Mouse (Mus musculus): Measurements from ENCODE around the gene Agpat2. TPM values are rescaled to one million over a fixed set of nuclear protein-coding genes. Genes with fewer than 3 reads are reported as not detected.

The Agpat2 gene
- total RNA-seq, 1 experiment = 60.4 TPM

DNA sequence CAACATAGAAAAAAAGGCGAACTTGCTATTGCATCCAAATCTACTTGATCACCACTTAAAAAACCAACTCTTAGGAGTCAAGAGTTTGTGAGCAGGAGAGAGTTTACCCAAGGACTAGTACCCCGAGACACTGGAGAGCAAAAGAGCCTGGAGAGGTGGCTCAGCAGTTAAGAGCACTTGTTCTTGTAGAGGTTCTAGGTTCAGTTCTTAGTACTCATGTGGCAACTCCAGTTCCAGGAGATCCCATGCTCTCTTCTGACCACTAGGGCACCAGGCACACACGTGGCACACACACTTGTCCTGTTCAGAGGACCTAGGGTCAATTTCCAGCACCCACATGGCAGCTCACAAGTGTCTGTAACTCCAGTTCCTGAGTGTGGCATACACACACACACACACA, 21.9 kb upstream of the Agpat2 start:
- Histone ChIP-seq H3K36me3 (ENCODE audit: control insufficient read depth, insufficient read depth, low read length, poor library complexity, severe bottlenecking) (no peaks in the 10 kb centered on the region), H3K9ac (ENCODE audit: insufficient read depth, low read depth, low read length, poor library complexity, severe bottlenecking) (no peak overlapping the region), H3K4me1 (ENCODE audit: control insufficient read depth in 2 of 2, insufficient read depth in 2 of 2, low read length in 2 of 2, poor library complexity in 1 of 2) (peaks cover 0 to 6% of the 10 kb centered on the region in 2 experiments; a peak in 1 of 4 replicates), H3K27ac (ENCODE audit: insufficient read depth, low read depth, low read length, poor library complexity, severe bottlenecking) (no peak overlapping the region), H3K4me3 (ENCODE audit: insufficient read depth in 1 of 2, low read depth in 1 of 2, low read length in 2 of 2, poor library complexity in 1 of 2, severe bottlenecking in 1 of 2) (no peak overlapping the region), H3K9me3 (ENCODE audit: control insufficient read depth, insufficient read depth, low read depth, low read length) (no peaks in the 10 kb centered on the region)
- DNase-seq (ENCODE audit: low read depth, low spot score) = no peak
- in situ Hi-C loops (cut with MboI; ENCODE audit: low sequenced_read_pairs in 2 of 2, unreplicated experiment in 2 of 2) = no loop called here
- TF ChIP-seq HCFC1 (IDR thresholded peaks at IDR 0.05; ENCODE audit: borderline replicate concordance, insufficient read depth, low read length) (no peak), CHD2 (IDR thresholded peaks at IDR 0.05; ENCODE audit: low read depth, low read length) (no peak), ZNF384 (IDR thresholded peaks at IDR 0.05; ENCODE audit: low read depth, low read length) (no peak), ZC3H11A (IDR thresholded peaks at IDR 0.05; ENCODE audit: borderline replicate concordance, low read depth, low read length) (no peak), MAFK (IDR thresholded peaks at IDR 0.05; ENCODE audit: insufficient read depth, low read depth, low read length) (no peak)

DNA sequence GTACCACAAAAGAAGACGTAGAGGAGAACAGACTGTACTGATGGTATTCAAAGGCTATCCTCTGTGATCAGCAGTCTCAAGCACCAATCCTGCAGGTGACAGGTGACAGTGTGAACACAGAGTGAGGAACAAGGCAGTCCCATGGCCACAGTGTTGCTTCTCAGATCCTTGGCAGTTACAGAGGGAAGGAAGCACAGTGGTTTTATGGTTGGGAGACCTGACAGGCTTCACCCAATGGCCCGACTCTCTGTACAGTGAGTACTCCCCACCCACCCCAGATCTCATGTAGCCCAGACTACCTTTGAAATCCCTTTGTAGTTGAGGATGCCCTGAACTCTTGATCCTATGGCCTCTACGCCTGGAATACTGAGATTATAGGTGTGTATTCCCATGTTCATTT, 21.2 kb upstream of the Agpat2 start:
- no peak for DNase-seq (ENCODE audit: low read depth, low spot score)
- no peak overlapping the region for H3K9ac ChIP-seq (ENCODE audit: insufficient read depth, low read depth, low read length, poor library complexity, severe bottlenecking)
- in situ Hi-C loops (cut with MboI; ENCODE audit: low sequenced_read_pairs in 2 of 2, unreplicated experiment in 2 of 2) = no loop called here
- no peaks in the 10 kb centered on the region for H3K9me3 ChIP-seq (ENCODE audit: control insufficient read depth, insufficient read depth, low read depth, low read length)
- H3K4me3 ChIP-seq (ENCODE audit: insufficient read depth in 1 of 2, low read depth in 1 of 2, low read length in 2 of 2, poor library complexity in 1 of 2, severe bottlenecking in 1 of 2) = no peak overlapping the region
- H3K4me1 ChIP-seq (ENCODE audit: control insufficient read depth in 2 of 2, insufficient read depth in 2 of 2, low read length in 2 of 2, poor library complexity in 1 of 2) = peaks cover 0 to 6% of the 10 kb centered on the region in 2 experiments; a peak in 1 of 4 replicates
- no peak overlapping the region for H3K27ac ChIP-seq (ENCODE audit: insufficient read depth, low read depth, low read length, poor library complexity, severe bottlenecking)
- H3K36me3 ChIP-seq (ENCODE audit: control insufficient read depth, insufficient read depth, low read length, poor library complexity, severe bottlenecking) = no peaks in the 10 kb centered on the region
- TF ChIP-seq HCFC1 (IDR thresholded peaks at IDR 0.05; ENCODE audit: borderline replicate concordance, insufficient read depth, low read length) (no peak), ZNF384 (IDR thresholded peaks at IDR 0.05; ENCODE audit: low read depth, low read length) (no peak), CHD2 (IDR thresholded peaks at IDR 0.05; ENCODE audit: low read depth, low read length) (no peak), MAFK (IDR thresholded peaks at IDR 0.05; ENCODE audit: insufficient read depth, low read depth, low read length) (no peak), ZC3H11A (IDR thresholded peaks at IDR 0.05; ENCODE audit: borderline replicate concordance, low read depth, low read length) (no peak)

- Histone ChIP-seq H3K27ac (ENCODE audit: insufficient read depth, low read depth, low read length, poor library complexity, severe bottlenecking) (no peak overlapping the region), H3K36me3 (ENCODE audit: control insufficient read depth, insufficient read depth, low read length, poor library complexity, severe bottlenecking) (no peaks in the 10 kb centered on the region), H3K9ac (ENCODE audit: insufficient read depth, low read depth, low read length, poor library complexity, severe bottlenecking) (no peak overlapping the region), H3K4me3 (ENCODE audit: insufficient read depth in 1 of 2, low read depth in 1 of 2, low read length in 2 of 2, poor library complexity in 1 of 2, severe bottlenecking in 1 of 2) (no peak overlapping the region), H3K9me3 (ENCODE audit: control insufficient read depth, insufficient read depth, low read depth, low read length) (no peaks in the 10 kb centered on the region), H3K4me1 (ENCODE audit: control insufficient read depth in 2 of 2, insufficient read depth in 2 of 2, low read length in 2 of 2, poor library complexity in 1 of 2) (peaks cover 0 to 12% of the 10 kb centered on the region in 2 experiments; a peak in 1 of 4 replicates)
- TF ChIP-seq HCFC1 (IDR thresholded peaks at IDR 0.05; ENCODE audit: borderline replicate concordance, insufficient read depth, low read length) = no peak
- no peak for TF ChIP-seq ZNF384 (IDR thresholded peaks at IDR 0.05; ENCODE audit: low read depth, low read length)
- TF ChIP-seq ZC3H11A (IDR thresholded peaks at IDR 0.05; ENCODE audit: borderline replicate concordance, low read depth, low read length) = no peak
- DNase-seq (ENCODE audit: low read depth, low spot score) = no peak
- in situ Hi-C loops (cut with MboI; ENCODE audit: low sequenced_read_pairs in 2 of 2, unreplicated experiment in 2 of 2) = no loop called here
Observed at GRCm38 (mm10) chr2:26622984-26623383, 18.8 kb upstream of the Agpat2 start.

GRCm38 (mm10) chr2:26621246-26621645, 17.0 kb upstream of the Agpat2 start:
- in situ Hi-C loops (cut with MboI; ENCODE audit: low sequenced_read_pairs in 2 of 2, unreplicated experiment in 2 of 2) = no loop called here
- no peaks in the 10 kb centered on the region for H3K36me3 ChIP-seq (ENCODE audit: control insufficient read depth, insufficient read depth, low read length, poor library complexity, severe bottlenecking)
- no peak for TF ChIP-seq ZNF384 (IDR thresholded peaks at IDR 0.05; ENCODE audit: low read depth, low read length)
- no peak for TF ChIP-seq MAFK (IDR thresholded peaks at IDR 0.05; ENCODE audit: insufficient read depth, low read depth, low read length)
- TF ChIP-seq HCFC1 (IDR thresholded peaks at IDR 0.05; ENCODE audit: borderline replicate concordance, insufficient read depth, low read length) = no peak
- TF ChIP-seq CHD2 (IDR thresholded peaks at IDR 0.05; ENCODE audit: low read depth, low read length) = no peak
- TF ChIP-seq ZC3H11A (IDR thresholded peaks at IDR 0.05; ENCODE audit: borderline replicate concordance, low read depth, low read length) = no peak
- no peak overlapping the region for H3K4me3 ChIP-seq (ENCODE audit: insufficient read depth in 1 of 2, low read depth in 1 of 2, low read length in 2 of 2, poor library complexity in 1 of 2, severe bottlenecking in 1 of 2)
- H3K9me3 ChIP-seq (ENCODE audit: control insufficient read depth, insufficient read depth, low read depth, low read length) = no peaks in the 10 kb centered on the region
- H3K27ac ChIP-seq (ENCODE audit: insufficient read depth, low read depth, low read length, poor library complexity, severe bottlenecking) = no peak overlapping the region
- H3K4me1 ChIP-seq (ENCODE audit: control insufficient read depth in 2 of 2, insufficient read depth in 2 of 2, low read length in 2 of 2, poor library complexity in 1 of 2) = peaks cover 0 to 17% of the 10 kb centered on the region in 2 experiments; a peak in 1 of 4 replicates
- H3K9ac ChIP-seq (ENCODE audit: insufficient read depth, low read depth, low read length, poor library complexity, severe bottlenecking) = no peak overlapping the region
- no peak for DNase-seq (ENCODE audit: low read depth, low spot score)

- Histone ChIP-seq H3K36me3 (ENCODE audit: control insufficient read depth, insufficient read depth, low read length, poor library complexity, severe bottlenecking) (no peaks in the 10 kb centered on the region), H3K4me3 (ENCODE audit: insufficient read depth in 1 of 2, low read depth in 1 of 2, low read length in 2 of 2, poor library complexity in 1 of 2, severe bottlenecking in 1 of 2) (peak overlapping the region in 1 of 2 experiments; percentile 9; a peak in 1 of 4 replicates), H3K9ac (ENCODE audit: insufficient read depth, low read depth, low read length, poor library complexity, severe bottlenecking) (no peak overlapping the region), H3K9me3 (ENCODE audit: control insufficient read depth, insufficient read depth, low read depth, low read length) (no peaks in the 10 kb centered on the region), H3K4me1 (ENCODE audit: control insufficient read depth in 2 of 2, insufficient read depth in 2 of 2, low read length in 2 of 2, poor library complexity in 1 of 2) (peaks cover 0 to 22% of the 10 kb centered on the region in 2 experiments; a peak in 2 of 4 replicates), H3K27ac (ENCODE audit: insufficient read depth, low read depth, low read length, poor library complexity, severe bottlenecking) (no peak overlapping the region)
- in situ Hi-C loops (cut with MboI; ENCODE audit: low sequenced_read_pairs in 2 of 2, unreplicated experiment in 2 of 2) = no loop called here
- TF ChIP-seq ZNF384 (IDR thresholded peaks at IDR 0.05; ENCODE audit: low read depth, low read length) = no peak
- no peak for TF ChIP-seq HCFC1 (IDR thresholded peaks at IDR 0.05; ENCODE audit: borderline replicate concordance, insufficient read depth, low read length)
- no peak for DNase-seq (ENCODE audit: low read depth, low spot score)
Observed at GRCm38 (mm10) chr2:26617928-26618327, 13.7 kb upstream of the Agpat2 start.
